Mouse (Mus musculus) right cerebral cortex, adult 18-20 months (tissue): ENCODE measurements at regions not wholly inside any gene's neighbourhood (a gene's known extent, or its start where the extent isn't known, plus 50 kb on each side); places are given as distances from the start of the nearest gene placed in this dataset.

Source experiments
- DNase-seq: peaks from one replicate; pipeline ENCODE4 v3.0.0; 2022; ENCODE audit warnings: mixed read lengths

DNA sequence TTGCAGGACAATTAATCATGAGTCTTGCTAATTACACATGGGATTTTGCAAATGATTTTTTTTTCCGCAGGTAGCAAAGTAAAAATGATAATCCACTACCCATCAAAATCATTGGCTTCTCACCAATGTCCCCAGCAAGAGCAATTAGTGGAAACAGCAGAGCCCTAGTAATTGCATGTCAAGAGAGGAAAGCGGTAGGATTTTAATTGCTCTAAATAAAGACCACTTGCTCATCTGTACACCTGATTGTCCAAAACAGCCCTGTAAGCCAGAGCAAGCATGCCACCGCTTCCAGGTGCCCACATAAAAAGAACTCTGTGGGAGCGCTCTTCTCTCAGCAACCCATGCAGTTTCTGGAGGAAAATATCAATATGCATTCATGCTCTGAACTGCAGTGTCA, 306.5 kb upstream of the Hnrnpa3 start:
- no peak for DNase-seq

DNA sequence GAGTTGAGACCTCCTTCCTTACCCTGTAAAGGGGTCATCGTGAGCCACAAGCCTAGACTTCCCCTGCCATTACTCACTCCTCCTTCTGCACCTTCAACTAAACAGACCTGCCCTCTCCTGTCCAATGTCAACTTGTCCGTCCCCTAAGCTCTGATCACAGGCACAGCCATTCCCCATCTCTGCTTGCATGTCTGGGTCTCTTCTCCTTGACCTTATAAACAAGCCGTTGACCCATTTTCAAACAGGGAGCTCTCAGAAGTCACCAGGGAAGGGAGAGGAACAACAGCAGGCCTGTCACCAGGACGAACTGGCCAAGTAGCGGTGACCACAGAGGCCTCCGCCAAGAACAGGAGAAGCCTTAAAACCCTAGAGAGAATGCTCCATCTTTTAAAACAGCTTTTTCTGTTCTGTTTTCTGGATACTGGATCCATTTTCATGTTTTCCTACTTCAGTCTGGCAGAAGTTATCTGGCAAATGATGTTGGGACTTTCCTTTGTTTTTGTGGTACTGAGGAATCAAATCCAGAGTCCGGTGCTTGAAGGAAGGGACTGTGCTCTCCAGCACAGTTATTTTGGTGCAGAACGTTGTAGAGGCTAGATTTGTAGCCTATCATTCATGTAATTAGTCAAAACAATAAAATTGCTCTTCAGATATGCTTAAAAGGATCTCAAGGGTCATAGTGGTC, 302.2 kb upstream of the Hnrnpa3 start:
- no peak for DNase-seq

- no peak for DNase-seq
These were observed 301.5 kb upstream of the Hnrnpa3 start for GRCm38 (mm10) chr2:75357516-75357915.

DNA sequence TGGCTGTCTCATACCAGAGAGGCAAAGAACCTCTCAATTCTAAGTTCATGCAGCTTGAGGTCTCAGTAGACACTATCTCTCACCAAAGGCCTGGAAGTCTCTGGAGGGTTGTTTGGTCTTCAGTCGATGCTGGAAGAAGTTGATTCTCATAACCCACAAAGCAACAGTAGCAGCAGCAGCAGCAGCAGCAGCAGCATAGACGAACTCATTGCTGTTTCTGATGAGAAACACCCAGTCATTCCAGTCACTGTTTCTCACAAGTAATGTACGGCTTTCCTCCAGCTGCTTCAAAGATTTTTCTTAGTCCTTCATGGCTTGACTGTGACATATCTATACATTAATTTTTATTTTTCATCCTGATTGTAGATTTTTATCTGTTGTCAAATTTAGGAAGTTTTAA, 298.1 kb upstream of the Hnrnpa3 start:
- DNase-seq = no peak

- DNase-seq = no peak
These were observed 282.4 kb upstream of the Hnrnpa3 start for GRCm38 (mm10) chr2:75376666-75377065.

- no peak for DNase-seq
These were observed 273.4 kb upstream of the Hnrnpa3 start for GRCm38 (mm10) chr2:75385551-75386263.

DNA sequence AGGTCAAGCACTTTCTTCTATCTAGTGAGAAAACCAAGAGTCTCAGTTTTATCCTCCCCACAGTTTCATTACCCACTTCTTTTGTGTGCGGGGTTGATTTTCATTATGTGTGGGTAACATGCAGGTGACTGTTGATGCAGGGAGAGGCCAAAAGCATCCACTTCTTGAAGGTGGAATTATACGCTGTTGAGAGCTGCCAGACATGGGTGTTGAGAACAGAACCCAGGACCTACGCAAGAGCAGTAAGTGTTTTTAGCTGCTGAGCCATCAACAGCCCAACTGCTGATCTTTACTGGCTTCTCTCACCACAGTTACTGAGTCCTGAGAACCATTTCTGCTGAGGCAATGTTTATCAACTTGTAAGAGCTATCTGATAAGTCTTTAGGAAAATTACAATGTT, 272.4 kb upstream of the Hnrnpa3 start:
- DNase-seq = no peak

DNA sequence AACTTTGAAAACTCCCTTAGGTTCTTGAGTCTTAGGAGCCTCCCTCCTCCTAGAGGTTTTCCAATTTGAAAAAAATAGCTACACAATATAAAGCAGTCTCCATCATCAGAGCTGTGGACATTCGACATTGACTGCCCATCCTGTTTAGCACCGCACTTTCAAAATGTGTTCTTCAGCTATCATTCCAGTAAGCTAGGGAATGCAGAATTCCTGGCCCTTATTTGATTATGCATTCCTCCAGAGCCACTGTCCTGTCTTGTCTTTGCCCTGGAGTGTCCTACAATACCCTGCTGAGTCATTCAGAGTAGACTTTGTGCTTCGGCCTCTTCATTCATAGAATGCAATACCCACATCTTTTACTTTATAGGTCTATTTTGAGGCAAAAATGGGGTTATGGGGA, 267.0 kb upstream of the Hnrnpa3 start:
- no peak for DNase-seq

- DNase-seq = no peak
These were observed 264.0 kb upstream of the Hnrnpa3 start for GRCm38 (mm10) chr2:75394928-75395673.

- DNase-seq = no peak
These were observed 263.0 kb upstream of the Hnrnpa3 start for GRCm38 (mm10) chr2:75396016-75396415.

DNA sequence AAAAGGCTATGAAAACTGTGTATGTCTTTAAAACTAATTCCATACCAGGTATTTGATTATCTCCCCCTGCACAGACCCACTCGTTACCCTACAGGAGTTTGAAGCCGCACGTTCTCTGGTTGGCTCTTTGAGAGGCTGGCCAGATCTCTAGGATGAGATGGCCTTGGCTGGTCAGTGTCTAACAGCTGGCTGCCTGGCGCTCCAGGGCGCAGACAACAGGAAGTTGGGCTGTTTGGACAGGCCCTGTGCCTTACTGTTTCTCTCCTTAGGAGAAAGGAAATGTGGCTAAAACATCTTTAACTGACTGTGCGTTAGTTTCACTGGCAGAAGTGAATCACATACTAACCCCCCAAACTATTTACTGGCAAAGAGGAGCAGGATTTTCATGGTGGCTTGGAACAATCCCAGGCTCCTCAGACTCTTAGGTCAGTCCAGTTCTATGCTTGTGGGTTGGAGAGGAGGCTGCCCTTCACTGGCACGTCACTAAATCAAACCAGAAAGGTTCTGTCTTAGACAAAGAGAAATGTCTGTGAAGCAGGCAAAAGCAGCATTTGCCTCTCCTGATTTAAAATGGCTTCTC, 258.7 kb upstream of the Hnrnpa3 start:
- no peak for DNase-seq

- no peak for DNase-seq
These were observed 255.3 kb upstream of the Hnrnpa3 start for GRCm38 (mm10) chr2:75403791-75404190.

DNA sequence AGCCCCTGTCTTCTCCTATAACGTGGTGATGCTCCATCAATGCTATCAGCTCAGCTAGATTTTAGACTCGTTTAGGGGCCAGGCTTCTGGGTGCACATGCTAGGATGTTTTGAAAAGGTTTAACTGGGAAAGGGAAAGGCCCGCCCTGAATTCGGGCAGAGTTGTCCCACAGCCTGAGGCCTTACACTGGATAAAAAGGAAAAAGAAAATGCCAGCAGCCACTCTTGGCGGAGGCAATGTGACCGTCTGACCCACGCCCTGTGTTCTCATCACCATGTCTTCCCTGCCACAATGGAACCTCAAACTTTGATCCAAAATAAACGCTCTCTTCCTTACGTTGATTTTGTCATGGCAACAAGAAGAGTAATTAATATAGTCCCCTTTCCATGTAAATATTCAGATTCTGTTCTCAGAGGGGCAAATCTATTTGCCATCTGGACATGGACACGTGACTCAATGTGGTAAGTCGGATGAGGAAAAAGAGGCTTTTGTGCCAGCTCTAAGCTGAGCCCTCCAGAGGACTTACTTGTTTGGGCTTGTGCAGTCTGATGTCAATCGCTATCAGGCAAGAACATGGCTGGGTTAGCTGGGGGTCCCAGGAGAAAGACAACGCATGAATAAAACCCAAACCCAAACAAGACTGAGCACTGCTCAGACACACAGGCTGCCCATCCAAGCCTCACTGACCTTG, 253.4 kb upstream of the Hnrnpa3 start:
- no peak for DNase-seq

GRCm38 (mm10) chr2:75406721-75407455, 252.2 kb upstream of the Hnrnpa3 start:
- no peak for DNase-seq

DNA sequence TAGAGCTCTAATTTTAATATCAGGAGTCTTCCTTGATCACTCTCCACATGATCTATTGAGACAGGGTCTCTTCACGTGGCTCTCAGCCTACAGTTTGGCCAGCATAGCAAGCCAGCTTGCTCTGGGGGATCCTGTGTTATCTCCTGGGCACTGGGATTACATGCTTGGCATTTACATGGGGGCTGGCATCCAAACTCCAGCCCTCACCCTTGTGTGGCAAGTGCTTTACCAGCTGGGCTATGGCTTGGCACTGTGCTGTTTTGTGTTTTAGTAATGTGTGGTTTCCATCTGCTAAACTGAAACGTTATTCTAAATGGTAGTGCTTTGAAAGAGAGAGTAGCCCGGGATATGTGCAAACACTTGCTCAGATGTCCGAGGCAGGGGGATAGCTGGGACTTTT, 251.5 kb upstream of the Hnrnpa3 start:
- DNase-seq = no peak

GRCm38 (mm10) chr2:75408016-75408415, 251.0 kb upstream of the Hnrnpa3 start:
- DNase-seq = no peak

DNA sequence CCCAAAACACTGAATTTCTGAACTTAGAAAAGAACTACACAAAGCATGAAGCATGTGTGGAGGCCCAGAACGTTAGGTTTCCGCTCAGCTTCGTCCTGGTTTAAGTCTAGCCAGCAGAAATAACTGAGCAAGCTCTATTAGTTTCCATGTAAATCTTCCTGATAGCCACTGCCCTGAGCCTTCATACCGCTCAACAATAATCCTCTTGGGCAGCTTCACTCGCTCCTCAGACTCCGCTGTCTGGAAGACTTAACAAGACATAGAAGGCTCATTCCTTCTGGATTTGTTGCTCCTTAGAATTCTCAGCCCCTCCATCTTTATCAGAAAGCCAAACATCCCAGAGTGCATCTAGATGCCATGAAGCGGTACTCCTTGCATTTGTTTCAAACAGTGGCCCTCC, 249.3 kb upstream of the Hnrnpa3 start:
- DNase-seq = no peak

DNA sequence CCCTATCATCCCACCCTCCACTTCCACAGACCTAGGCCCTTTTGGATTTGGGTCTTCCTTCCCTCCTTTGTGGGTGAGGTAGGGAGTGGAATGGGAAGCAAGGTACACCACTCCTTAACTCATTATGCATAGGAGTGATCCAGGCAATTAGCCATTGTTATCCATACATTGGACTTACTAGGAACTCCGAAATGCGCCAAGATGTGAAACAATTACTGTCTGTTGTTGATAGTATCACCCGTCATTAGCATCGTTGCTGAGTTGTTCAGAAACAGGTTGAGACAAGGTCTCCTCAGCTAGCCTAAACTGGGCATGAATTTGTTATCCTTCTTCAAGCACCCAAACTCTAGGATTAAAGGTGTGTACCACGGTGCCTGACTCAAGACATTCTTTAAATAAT, 246.3 kb upstream of the Hnrnpa3 start:
- DNase-seq = no peak

GRCm38 (mm10) chr2:75418689-75419088, 240.4 kb upstream of the Hnrnpa3 start:
- DNase-seq = no peak

- no peak for DNase-seq
These were observed 239.9 kb upstream of the Hnrnpa3 start for GRCm38 (mm10) chr2:75419142-75419541.

DNA sequence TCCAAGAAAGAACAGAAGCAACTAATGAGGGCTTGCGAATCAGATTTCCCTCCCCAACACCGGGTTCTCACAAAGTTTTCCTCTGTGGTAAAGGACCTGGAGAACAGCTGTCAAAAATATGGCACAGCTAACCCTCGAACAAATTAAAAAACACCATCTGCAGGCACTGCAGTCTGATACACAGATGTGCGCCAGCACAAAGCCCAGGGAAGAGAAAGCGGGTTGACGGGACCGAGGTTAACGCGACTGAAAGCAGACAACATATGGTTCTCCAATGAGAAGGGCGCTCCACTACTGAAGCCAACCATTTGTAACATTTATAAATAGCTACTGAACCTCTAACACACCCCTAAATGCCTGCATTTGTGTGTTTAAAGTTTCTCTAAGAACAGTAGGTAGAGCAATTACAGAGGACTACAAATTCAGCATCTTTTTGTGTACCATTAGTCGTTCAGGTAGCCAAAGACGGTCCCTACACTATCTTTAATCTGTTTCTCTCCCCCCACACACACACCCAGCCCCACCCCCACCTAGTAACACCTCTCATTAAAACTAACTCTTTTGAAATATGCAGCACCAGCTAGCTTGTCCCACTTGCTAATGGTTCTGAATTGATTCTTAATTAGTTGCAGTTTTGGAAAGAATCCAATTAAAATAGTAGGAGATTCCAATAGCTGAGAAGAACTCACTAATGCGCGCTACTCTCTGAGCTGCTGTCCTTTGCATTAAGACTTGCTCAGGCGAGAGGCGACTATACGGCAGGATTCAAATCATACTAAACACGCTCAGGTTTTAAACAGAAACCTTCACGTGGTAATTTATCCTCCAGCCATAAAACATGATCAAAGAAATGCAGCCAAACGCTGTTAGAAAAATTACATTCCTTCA, 236.0 kb upstream of the Hnrnpa3 start:
- DNase-seq = no peak
